ENCODE assay signal across 19 mouse cellular contexts in genomic region chr9:62081542-62081941, GRCm38 (mm10). TPM values are rescaled to one million over a fixed set of nuclear protein-coding genes. Genes with fewer than 3 reads are reported as not detected.
DNase-seq lines count a peak whose midpoint lies in the region; ATAC-seq and TF ChIP-seq lines count a peak whose summit lies in the region.
"Had no signal": no experiment of that assay in that cellular context is flagged by ENCODE, and none has a peak within 500 bp of the region (broad histone marks: within the 10 kb centered on the region; RNA-seq: fewer than 3 reads in every experiment).

No protein-coding gene starts in this region.

- TF ChIP-seq POLR2A in liver, adult 2 months (IDR thresholded peaks at IDR 0.05; ENCODE audit: extremely low read depth, insufficient read depth, low read length), result no peak
- no peak for TF ChIP-seq POLR2A in brain, embryonic 14.5 days (IDR thresholded peaks at IDR 0.05; ENCODE audit: borderline replicate concordance, extremely low read depth, insufficient read depth, insufficient read length, poor library complexity, severe bottlenecking)

- H3K4me1 ChIP-seq in forebrain, embryonic 16.5 days (replicated peaks; ENCODE audit: control insufficient read depth, insufficient read depth, low read length), result no peaks in the 10 kb centered on the region; the same call in 1 of the 2 replicates
- no peaks in the 10 kb centered on the region for H3K4me1 ChIP-seq in forebrain, postnatal 0 days (ENCODE audit: insufficient read depth)
- H3K4me1 ChIP-seq in liver, adult 2 months (ENCODE audit: control insufficient read depth, insufficient read depth, low read length), result no peaks in the 10 kb centered on the region
- H3K4me1 ChIP-seq in liver, embryonic 12.5 days, result peaks cover 35% of the 10 kb centered on the region
- peaks cover 6% of the 10 kb centered on the region for H3K4me1 ChIP-seq in hindbrain, embryonic 10.5 days (replicated peaks)
- H3K4me1 ChIP-seq: intestine, embryonic 15.5 days had no signal

- 13% methylated on average over 3 of the region's 3 CpGs for WGBS in forebrain, embryonic 16.5 days
- 29% methylated on average over 3 of the region's 3 CpGs for WGBS in forebrain, postnatal 0 days
- 64% methylated on average over 3 of the region's 3 CpGs for WGBS in liver, adult 2 months
- 64% methylated on average over 3 of the region's 3 CpGs for WGBS in liver, embryonic 12.5 days (ENCODE audit: insufficient replicate concordance)
- 79% methylated on average over 3 of the region's 3 CpGs for WGBS in hindbrain, embryonic 10.5 days

- no peak for DNase-seq in forebrain, postnatal 0 days
- peak; percentile 19 for DNase-seq in liver, adult 2 months (ENCODE audit: extremely low read depth, low read depth, low spot score)
- DNase-seq in brain, embryonic 14.5 days (ENCODE audit: low read depth), result peak; percentile 60
- DNase-seq in gonadal fat pad, adult 2 months (ENCODE audit: low read depth), result peak; percentile 34
- DNase-seq in left cerebral cortex, adult 9 months (ENCODE audit: low spot score in 2 of 2), result no peak
- no peak for DNase-seq in hindbrain, embryonic 10.5 days (ENCODE audit: low spot score)
- DNase-seq: adrenal gland, adult 8-10 months; cerebellum, adult 11-12 months; cerebellum, adult 9-10 months; cerebellum, postnatal 25 days; gastrocnemius, postnatal 14 days; heart, adult 11 months; heart, postnatal 36 days had no signal

- no peaks in the 10 kb centered on the region for H3K27me3 ChIP-seq in forebrain, embryonic 16.5 days (replicated peaks; ENCODE audit: control insufficient read depth, insufficient read depth, low read length)
- H3K27me3 ChIP-seq in forebrain, postnatal 0 days (ENCODE audit: insufficient read depth, low read length), result no peaks in the 10 kb centered on the region
- H3K27me3 ChIP-seq in liver, adult 2 months (ENCODE audit: control insufficient read depth, insufficient read depth, low read length), result no peaks in the 10 kb centered on the region
- H3K27me3 ChIP-seq in liver, embryonic 12.5 days (replicated peaks), result no peaks in the 10 kb centered on the region
- H3K27me3 ChIP-seq in hindbrain, embryonic 10.5 days (ENCODE audit: insufficient read depth, poor library complexity, severe bottlenecking), result no peaks in the 10 kb centered on the region
- H3K27me3 ChIP-seq: forebrain, embryonic 13.5 days; heart, embryonic 13.5 days; intestine, embryonic 15.5 days had no signal

- no peaks in the 10 kb centered on the region for H3K36me3 ChIP-seq in forebrain, embryonic 16.5 days (ENCODE audit: control insufficient read depth, insufficient read depth)
- H3K36me3 ChIP-seq in forebrain, postnatal 0 days (ENCODE audit: insufficient read depth), result no peaks in the 10 kb centered on the region
- H3K36me3 ChIP-seq in liver, adult 2 months (ENCODE audit: control insufficient read depth, insufficient read depth, low read length), result no peaks in the 10 kb centered on the region
- peaks cover 5% of the 10 kb centered on the region; the same call in 1 of the 2 replicates for H3K36me3 ChIP-seq in liver, embryonic 12.5 days
- peaks cover 11% of the 10 kb centered on the region for H3K36me3 ChIP-seq in hindbrain, embryonic 10.5 days
- H3K36me3 ChIP-seq: intestine, embryonic 15.5 days had no signal

- no peaks in the 10 kb centered on the region for H3K9me3 ChIP-seq in forebrain, embryonic 16.5 days (ENCODE audit: control insufficient read depth, low read length)
- H3K9me3 ChIP-seq in forebrain, postnatal 0 days (ENCODE audit: low read length), result no peaks in the 10 kb centered on the region
- no peaks in the 10 kb centered on the region for H3K9me3 ChIP-seq in liver, embryonic 12.5 days (replicated peaks)
- H3K9me3 ChIP-seq in hindbrain, embryonic 10.5 days, result no peaks in the 10 kb centered on the region
- H3K9me3 ChIP-seq: forebrain, embryonic 13.5 days; heart, embryonic 13.5 days; intestine, embryonic 15.5 days had no signal

- H3K9ac ChIP-seq in forebrain, embryonic 16.5 days (replicated peaks; ENCODE audit: low read depth, low read length), result no peak overlapping the region
- H3K9ac ChIP-seq in forebrain, postnatal 0 days, result no peak overlapping the region
- no peak overlapping the region for H3K9ac ChIP-seq in liver, adult 2 months (ENCODE audit: low read depth, low read length)
- no peak overlapping the region for H3K9ac ChIP-seq in liver, embryonic 12.5 days
- H3K9ac ChIP-seq: forebrain, embryonic 13.5 days; heart, embryonic 13.5 days; hindbrain, embryonic 14.5 days; intestine, embryonic 15.5 days had no signal

- H3K79me2 ChIP-seq in liver, adult 2 months (ENCODE audit: control insufficient read depth, insufficient read depth, low read length), result no peaks in the 10 kb centered on the region; the same call in 1 of the 2 replicates

- no peak for TF ChIP-seq CTCF in forebrain, postnatal 0 days (IDR thresholded peaks at IDR 0.05; ENCODE audit: low read depth)
- TF ChIP-seq CTCF in liver, adult 2 months (IDR thresholded peaks at IDR 0.05; ENCODE audit: low read depth, low read length), result no peak
- no peak for TF ChIP-seq CTCF in brain, embryonic 14.5 days (IDR thresholded peaks at IDR 0.05; ENCODE audit: borderline replicate concordance, extremely low read depth, insufficient read depth, insufficient read length)

- H3K4me2 ChIP-seq in forebrain, embryonic 16.5 days (ENCODE audit: low read length), result no peak overlapping the region
- no peak overlapping the region for H3K4me2 ChIP-seq in forebrain, postnatal 0 days (ENCODE audit: low read depth)
- no peak overlapping the region for H3K4me2 ChIP-seq in liver, embryonic 12.5 days
- H3K4me2 ChIP-seq: forebrain, embryonic 13.5 days; heart, embryonic 13.5 days; hindbrain, embryonic 14.5 days; intestine, embryonic 15.5 days had no signal

- no peak overlapping the region for H3K4me3 ChIP-seq in forebrain, embryonic 16.5 days (replicated peaks; ENCODE audit: low read length)
- H3K4me3 ChIP-seq in forebrain, postnatal 0 days (ENCODE audit: low read depth, low read length), result no peak overlapping the region
- H3K4me3 ChIP-seq in liver, adult 2 months (ENCODE audit: insufficient read depth, low read depth, low read length), result no peak overlapping the region
- H3K4me3 ChIP-seq in liver, embryonic 12.5 days, result no peak overlapping the region
- H3K4me3 ChIP-seq in hindbrain, embryonic 10.5 days, result no peak overlapping the region
- H3K4me3 ChIP-seq: forebrain, embryonic 13.5 days; heart, embryonic 13.5 days; intestine, embryonic 15.5 days had no signal

- ATAC-seq in forebrain, embryonic 16.5 days, result peak; percentile 52; the same call in 1 of the 2 replicates
- ATAC-seq in forebrain, postnatal 0 days, result no peak
- ATAC-seq in liver, embryonic 12.5 days, result no peak
- ATAC-seq: forebrain, embryonic 13.5 days; intestine, embryonic 15.5 days had no signal

- H3K27ac ChIP-seq in forebrain, embryonic 16.5 days (ENCODE audit: low read length), result no peak overlapping the region
- H3K27ac ChIP-seq in forebrain, postnatal 0 days (ENCODE audit: low read depth, low read length), result no peak overlapping the region
- no peak overlapping the region for H3K27ac ChIP-seq in liver, adult 2 months (replicated peaks; ENCODE audit: insufficient read depth, low read depth, low read length)
- no peak overlapping the region for H3K27ac ChIP-seq in liver, embryonic 12.5 days
- no peak overlapping the region for H3K27ac ChIP-seq in hindbrain, embryonic 10.5 days
- H3K27ac ChIP-seq: forebrain, embryonic 13.5 days; heart, embryonic 13.5 days; hindbrain, embryonic 14.5 days; intestine, embryonic 15.5 days had no signal

RNA-seq across cellular contexts. Expression of gene Glce, which starts 40.9 kb away (rescaled TPM):
- 22.7 and 22.9 TPM in 2 replicates for polyA plus RNA-seq in forebrain, embryonic 16.5 days (2015; fragmentation: Nextera tagmentation; extraction: Ambion mirVana)
- total RNA-seq in forebrain, postnatal 0 days (2014; rRNA removed), result 33.9 and 36.9 TPM in 2 replicates
- polyA plus RNA-seq in forebrain, postnatal 0 days (2015; fragmentation: Nextera tagmentation; extraction: Ambion mirVana), result 12.0 and 15.3 TPM in 2 replicates
- total RNA-seq in liver, adult 2 months (2014; rRNA removed), result 18.3 and 24.3 TPM in 2 replicates
- 3.0 and 4.6 TPM in 2 replicates for polyA plus RNA-seq in liver, adult 2 months (2012; rRNA removed)
- 7.8 TPM in 2 replicates for polyA plus RNA-seq in liver, embryonic 12.5 days (2016; fragmentation: Nextera tagmentation; extraction: Ambion mirVana)
- 10.1 and 13.2 TPM in 2 replicates for polyA plus RNA-seq in brain, embryonic 14.5 days (2012; rRNA removed)
- 6.8 and 9.4 TPM in 2 replicates for polyA plus RNA-seq in gonadal fat pad, adult 2 months (2012; rRNA removed)
- 16.5 and 19.7 TPM in 2 replicates for polyA plus RNA-seq in hindbrain, embryonic 10.5 days (2016; fragmentation: Nextera tagmentation; extraction: Ambion mirVana)

RNA-seq across cellular contexts. Expression of gene Paqr5, which starts 54.9 kb away (rescaled TPM):
- 0.25 and 0.43 TPM in 2 replicates for polyA plus RNA-seq in forebrain, embryonic 16.5 days (2015; fragmentation: Nextera tagmentation; extraction: Ambion mirVana)
- 0.31 and 0.43 TPM in 2 replicates for total RNA-seq in forebrain, postnatal 0 days (2014; rRNA removed)
- 0.53 and 0.58 TPM in 2 replicates for polyA plus RNA-seq in forebrain, postnatal 0 days (2015; fragmentation: Nextera tagmentation; extraction: Ambion mirVana)
- total RNA-seq in liver, adult 2 months (2014; rRNA removed), result 0.07 TPM in 1 of 2 replicates, not detected in the other
- 0.13 TPM in 1 of 2 replicates, not detected in the other for polyA plus RNA-seq in liver, adult 2 months (2012; rRNA removed)
- 0.25 and 0.29 TPM in 2 replicates for polyA plus RNA-seq in liver, embryonic 12.5 days (2016; fragmentation: Nextera tagmentation; extraction: Ambion mirVana)
- 0.33 and 0.53 TPM in 2 replicates for polyA plus RNA-seq in brain, embryonic 14.5 days (2012; rRNA removed)
- 15.9 and 21.1 TPM in 2 replicates for polyA plus RNA-seq in gonadal fat pad, adult 2 months (2012; rRNA removed)
- polyA plus RNA-seq in hindbrain, embryonic 10.5 days (2016; fragmentation: Nextera tagmentation; extraction: Ambion mirVana), result 0.58 and 0.65 TPM in 2 replicates
- total RNA-seq: heart, postnatal 36 days had no signal

Comparison
In these comparisons a context has a peak if more than half of its experiments do, and no peak if none do; other contexts are left out.
1. DNase-seq: peak in liver, adult 2 months (single experiment), brain, embryonic 14.5 days (single experiment) and gonadal fat pad, adult 2 months (single experiment); none in forebrain, postnatal 0 days (single experiment), left cerebral cortex, adult 9 months (0 of 2) and hindbrain, embryonic 10.5 days (single experiment).
2. RNA of gene Paqr5, which starts 54.9 kb away (polyA plus RNA-seq): 15.9 to 21.1 TPM in gonadal fat pad, adult 2 months; 0.53 to 0.58 TPM in forebrain, postnatal 0 days, 0.58 to 0.65 TPM in hindbrain, embryonic 10.5 days, 0.33 to 0.53 TPM in brain, embryonic 14.5 days, 0.25 to 0.29 TPM in liver, embryonic 12.5 days, 0.25 to 0.43 TPM in forebrain, embryonic 16.5 days and 0.13 TPM in liver, adult 2 months; every median in the first group is over 10 times any median in the second.